Mouse (Mus musculus) neutrophil, adult 5-6 weeks (primary cell): ENCODE results near the gene Ovca2. TPM values are rescaled to one million over a fixed set of nuclear protein-coding genes. Genes with fewer than 3 reads are reported as not detected.

Experiments
- ATAC-seq: fragments of 151-379, 151-347 bp; 2 replicates; pipeline ENCODE4 v1.8.0; 2017; ENCODE audit warnings: mild to moderate bottlenecking, moderate TSS enrichment; ENCODE audit not compliant: insufficient number of reproducible peaks, poor library complexity, low FRiP score, severe bottlenecking; ENCODE audit errors: extremely low read depth
- total RNA-seq: library from RNA; stranded (forward); fragments of 200-1000 nt; gene quantifications from 2 replicates; pipeline ENCODE4 v1.2.3, GENCODE M21; 2017

Ovca2 gene
- total RNA-seq, 1 experiment from 2014 or later = 13.4 TPM

DNA sequence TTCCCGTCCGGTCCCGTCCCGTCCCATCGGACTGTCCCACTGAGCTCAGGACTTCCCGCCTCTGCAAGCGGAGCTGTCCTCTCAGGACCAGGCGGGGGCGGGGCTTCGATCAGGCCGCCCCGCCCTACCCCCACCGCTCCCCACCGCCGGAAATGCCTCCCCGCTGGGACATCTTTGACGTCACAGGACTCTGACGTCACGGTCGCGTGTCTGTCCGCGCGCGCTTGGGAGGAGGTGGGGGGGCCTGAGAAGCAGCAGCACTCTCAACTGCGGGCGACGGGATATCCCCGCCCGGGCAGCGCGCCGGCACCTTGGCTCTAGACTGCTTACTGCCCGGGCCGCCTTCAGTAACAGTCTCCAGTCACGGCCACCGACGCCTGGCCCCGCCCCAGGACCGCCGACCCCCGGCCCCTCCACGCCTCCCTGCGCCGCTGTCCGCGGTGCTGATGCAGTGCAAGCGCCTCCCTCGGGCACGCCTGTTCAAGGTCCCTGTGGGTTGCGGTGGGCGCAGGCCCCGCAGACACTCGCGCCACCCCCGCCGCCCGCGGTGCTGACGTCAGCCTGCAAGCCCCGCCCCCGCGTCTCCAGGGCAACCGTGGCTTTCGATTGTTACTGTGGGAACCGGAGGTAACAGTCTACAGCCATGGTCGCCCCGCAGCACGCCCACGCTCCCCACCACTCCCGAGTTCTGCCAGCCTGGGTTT, 5.4 kb downstream of the Ovca2 start:
- ATAC-seq = peak; percentile 27

GRCm38 (mm10) chr11:75172151-75173094, 6.2 kb downstream of the Ovca2 start:
- no peak for ATAC-seq

DNA sequence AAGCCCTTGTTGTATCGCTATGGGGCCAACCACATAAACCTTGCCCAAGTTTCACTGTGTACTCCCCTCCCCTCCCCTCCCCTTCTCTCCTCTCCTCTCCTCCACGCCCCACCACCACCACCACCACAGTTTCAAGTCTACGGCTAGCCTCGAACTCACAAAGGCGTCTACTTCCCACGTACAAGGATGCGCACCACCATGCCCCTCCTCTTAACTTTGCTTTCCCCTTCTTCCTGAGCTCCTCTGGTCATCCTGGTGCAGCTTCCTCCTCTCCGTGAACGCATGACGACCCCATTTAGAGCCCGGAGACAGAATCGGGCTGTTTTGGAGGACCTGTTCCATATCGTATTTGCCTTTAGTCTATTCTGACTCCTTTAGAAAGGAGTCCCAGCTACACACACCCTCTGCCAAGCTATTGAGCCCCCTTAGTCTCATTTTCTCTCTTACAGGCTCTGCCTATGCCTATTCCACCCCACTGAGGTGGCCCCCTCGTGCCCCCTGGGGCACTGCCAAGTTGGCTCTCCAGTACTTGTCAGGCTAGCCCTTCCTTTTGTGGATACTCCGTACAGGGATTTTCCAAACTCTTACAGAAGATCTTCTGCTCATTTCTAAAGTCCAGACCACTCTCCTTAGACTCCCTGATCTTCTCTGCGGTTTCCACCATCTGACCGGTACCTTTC, 7.3 kb downstream of the Ovca2 start:
- ATAC-seq = no peak

- peak; percentile 52 for ATAC-seq
These were observed 8.4 kb downstream of the Ovca2 start for GRCm38 (mm10) chr11:75170136-75170751.

GRCm38 (mm10) chr11:75169405-75170080, 9.1 kb downstream of the Ovca2 start, which contains the start of gene Hic1:
Hic1 (minus strand) TSS chr11:75169519.
- ATAC-seq = no peak

- peak; percentile 18 for ATAC-seq
These were observed 9.9 kb downstream of the Ovca2 start for GRCm38 (mm10) chr11:75168590-75169361.

DNA sequence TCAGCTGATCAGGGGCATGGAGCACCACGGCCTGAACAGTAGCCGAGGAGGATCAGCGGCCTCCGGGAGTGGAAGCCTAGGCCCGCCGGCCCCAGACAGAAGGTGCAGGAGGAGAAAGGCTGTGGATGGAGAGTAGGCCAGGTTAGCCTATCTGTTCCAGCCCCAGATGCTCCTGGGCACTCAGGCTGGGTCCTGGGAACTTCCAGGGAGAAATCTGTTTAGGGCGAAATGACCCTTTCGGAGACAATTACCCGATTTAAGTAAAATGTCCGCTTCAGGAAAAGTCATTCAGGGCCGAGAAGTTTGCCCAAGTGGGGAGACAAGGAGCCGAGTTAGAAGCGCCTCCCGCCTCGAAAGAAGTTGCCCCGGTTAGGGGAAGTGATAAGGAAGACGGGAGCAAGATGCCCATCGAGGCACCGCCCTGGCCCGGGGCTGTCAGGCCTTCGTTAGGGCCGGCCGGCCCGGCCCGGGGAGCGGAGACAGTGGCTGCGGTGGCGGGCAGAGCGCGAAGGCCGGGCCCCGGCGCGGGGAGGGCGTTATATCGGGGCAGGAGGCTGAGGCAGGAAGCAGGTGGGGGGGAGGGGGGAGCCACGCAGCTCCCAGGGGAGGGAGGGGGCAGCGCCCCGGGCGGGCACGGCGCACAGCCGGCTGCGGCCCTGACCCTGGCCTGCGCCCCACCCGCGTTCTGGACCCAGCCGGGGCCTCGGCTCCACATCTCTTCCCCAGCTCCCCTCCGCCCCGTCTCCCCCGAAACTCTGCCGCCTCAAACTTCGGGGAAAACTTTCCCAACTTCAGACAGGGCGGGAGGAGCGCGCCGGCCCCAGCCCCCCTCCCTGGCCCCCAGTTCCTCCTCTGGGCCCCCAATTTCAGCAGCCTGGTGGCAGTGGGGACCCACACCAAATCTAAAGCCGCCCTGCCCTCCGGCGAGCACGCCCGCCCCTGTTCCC, 10.7 kb downstream of the Ovca2 start:
- ATAC-seq = no peak

DNA sequence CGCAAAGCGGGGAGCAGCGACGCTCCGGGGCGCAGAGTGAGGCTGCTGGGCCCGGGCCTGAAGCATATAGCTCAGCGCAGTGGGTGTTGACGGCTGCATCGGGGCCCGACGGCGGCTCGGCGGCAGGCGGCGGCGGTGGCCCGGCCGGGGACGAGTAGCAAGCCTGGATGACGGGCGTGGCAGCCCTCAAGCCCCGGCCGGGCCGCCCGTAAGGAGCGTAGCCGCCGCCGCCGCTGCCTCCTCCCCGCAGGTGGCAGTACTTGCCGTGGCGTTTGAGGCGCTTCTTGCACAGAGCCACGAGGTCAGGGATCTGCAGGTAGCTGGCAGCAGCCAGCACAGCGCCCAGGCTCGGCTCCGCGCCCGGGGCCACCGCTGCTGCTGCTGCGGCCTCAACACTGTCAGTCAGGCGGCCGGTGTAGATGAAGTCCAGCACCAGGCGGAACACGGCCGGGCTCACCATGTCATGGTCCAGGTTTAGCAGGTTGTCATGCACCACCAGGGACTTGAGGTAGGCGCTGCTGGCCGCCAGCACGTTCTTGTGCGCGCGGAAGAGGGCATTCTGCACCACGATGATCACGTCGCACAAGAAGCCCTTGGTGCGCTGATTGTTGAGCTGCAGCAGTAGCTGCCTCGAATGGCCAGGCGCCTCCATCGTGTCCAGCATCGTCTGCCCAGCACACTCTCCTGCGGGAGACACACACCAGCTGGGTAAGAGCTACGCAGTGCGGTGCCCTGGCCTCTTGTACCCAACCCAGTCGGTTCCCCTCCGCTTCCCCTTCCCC, 11.6 kb downstream of the Ovca2 start:
- ATAC-seq = no peak

GRCm38 (mm10) chr11:75166193-75166842, 12.3 kb downstream of the Ovca2 start:
- no peak for ATAC-seq

DNA sequence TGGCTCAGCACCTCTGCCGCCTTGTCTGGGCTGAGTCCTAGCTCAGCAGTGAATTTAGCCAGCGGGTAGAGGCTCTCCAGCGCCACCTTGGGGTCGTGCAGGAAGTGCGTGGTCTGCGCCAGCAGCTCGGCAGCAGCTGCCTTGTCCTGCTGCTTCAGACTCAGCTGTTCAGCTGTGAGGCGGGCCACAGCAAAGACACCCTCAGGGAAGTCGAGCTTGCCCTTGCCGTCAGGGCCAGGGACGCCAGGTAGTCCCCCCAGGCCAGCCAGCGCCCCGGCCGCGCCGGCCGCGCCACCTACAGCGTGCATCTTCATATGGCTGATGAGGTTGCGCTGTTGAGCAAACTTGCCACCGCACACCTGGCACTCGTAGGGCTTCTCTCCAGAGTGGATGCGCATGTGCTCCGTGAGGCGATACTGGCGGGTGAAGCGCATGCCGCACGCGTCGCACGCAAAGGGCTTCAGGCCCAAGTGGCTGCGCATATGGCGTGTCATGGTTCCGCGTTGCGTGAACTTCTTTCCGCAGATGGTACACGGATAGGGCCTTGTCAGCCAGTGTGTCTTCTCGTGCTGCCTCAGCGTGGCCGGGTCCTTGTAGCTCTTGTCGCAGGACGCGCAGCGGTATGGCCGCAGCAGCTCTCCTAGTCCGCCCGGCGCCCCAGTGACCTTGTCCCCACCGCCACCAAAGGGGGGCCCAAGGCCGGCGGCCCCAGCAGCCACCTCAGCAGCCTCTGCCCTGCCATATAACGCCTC, 13.0 kb downstream of the Ovca2 start:
- peak; percentile 65 for ATAC-seq

GRCm38 (mm10) chr11:75164750-75165149, 13.9 kb downstream of the Ovca2 start:
- peak; percentile 29; the same call in 1 of the 2 replicates for ATAC-seq

- ATAC-seq = no peak
These were observed 14.6 kb downstream of the Ovca2 start for GRCm38 (mm10) chr11:75164051-75164450.

GRCm38 (mm10) chr11:75163379-75163778, 15.3 kb downstream of the Ovca2 start:
- ATAC-seq = no peak

DNA sequence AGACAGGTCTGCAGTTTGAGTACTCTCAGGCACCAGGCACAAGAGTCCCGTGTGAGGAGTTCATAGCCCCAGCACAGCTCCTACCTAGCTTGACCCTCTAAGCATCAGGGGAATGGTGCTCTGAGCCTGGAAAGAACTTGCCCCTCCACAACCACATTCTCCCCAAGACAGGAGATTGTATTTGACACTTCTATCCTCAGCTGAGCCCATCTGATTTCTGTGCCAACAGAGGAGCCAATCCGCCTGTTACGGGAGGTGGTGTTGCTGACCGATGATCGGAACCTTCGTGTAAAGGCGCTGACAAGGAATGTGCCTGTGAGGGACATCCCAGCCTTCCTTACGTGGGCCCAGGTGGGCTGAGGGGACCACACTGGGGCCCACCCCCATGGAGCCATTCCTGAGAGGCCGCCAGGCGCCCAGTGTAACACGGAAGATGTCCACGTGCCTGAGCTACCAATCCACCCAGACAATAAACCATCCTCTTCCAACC, 16.0 kb downstream of the Ovca2 start:
- no peak for ATAC-seq
